Mouse (Mus musculus) layer of hippocampus, adult 9-11 months (tissue): Measurements from ENCODE around the gene Rapgef4.
A peak's percentile ranks its signal among the peaks of the same experiment; 100 is the strongest.
"Not testable (repeated sequence)": the region's sequence is repeated elsewhere in the genome, so short reads cannot be mapped to it uniquely, and the experiment has no call there.

ENCODE experiments used
- DNase-seq: peaks from one replicate; pipeline ENCODE4 v3.0.0; 2022

Rapgef4 gene

DNA sequence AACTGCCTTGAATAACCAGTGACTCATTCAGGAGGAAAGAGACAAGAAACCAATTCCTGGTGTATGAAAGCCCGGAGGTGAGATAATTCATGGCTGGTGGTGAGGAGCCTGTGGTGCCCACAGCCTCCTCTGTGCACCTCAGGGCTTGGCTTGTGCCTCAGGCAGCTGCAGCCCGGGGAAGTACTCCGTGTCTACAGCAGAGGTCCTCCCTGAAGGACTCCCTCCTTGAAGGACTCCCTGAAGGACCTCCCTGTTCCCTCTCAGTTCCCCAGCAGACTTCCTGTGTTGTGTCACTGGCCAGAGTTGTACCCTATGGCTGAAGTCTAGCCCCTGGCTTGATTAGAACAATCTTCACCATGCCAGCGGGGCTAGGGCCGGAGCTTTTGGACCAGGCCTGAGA is 50.7 kb downstream of the Rapgef4 start:
- no peak for DNase-seq

DNA sequence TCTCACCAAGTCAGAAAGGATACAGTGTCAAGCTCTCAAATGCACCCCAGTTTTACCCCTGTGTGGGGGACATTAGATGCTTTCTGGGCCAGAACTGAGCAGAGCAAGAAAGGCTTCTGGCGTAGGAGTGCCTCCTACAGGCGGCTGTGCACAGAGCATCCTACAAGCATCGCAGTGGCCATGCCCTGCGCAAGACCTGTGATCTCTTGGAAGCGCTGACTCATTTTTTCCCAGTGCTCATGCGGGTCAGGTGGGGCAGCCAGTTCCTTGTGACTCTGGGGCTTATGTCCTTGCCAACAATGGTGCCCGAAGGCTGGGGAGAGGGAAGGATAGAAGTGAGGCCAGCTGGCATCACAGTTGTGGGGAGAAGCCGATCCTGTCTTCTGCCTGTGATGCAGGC is 54.6 kb downstream of the Rapgef4 start:
- DNase-seq = no peak

DNA sequence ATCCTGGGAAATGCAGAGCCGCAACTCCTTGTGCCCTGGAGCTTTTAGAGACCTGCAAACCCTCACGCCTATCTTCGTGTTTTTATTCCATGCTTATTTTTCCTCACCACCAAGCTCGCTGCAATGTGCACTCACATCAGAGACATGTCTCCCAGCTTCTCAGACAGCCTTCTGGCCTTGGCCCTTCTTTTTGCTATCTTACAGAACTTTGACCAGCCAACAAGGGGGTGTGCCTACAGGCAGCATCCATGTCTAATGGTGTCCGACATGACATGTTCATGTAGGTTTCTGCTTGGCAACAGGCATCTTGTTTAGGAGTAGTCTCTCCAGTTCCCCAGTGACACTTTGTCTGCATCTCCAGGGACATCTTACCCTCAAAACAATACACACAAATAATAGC is 56.3 kb downstream of the Rapgef4 start:
- no peak for DNase-seq

DNA sequence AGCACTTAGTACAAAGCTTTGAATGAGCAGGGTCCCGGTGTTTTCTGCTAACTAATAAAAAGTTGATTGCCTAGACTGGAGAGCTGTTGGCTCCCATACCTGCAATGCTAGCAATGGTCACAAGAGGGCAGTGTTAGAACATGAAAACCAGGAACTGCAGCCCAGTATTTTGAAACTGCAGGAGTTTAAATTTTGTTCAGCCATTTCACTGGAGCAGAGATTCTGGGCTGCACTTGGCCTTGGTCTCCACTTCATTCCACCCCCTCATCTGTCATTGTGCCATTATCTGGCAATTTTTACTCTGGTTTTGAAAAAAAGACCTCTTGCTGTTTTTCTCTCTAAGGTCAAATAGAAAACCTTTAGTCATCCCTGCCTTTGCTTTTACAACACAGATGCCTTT is 57.2 kb downstream of the Rapgef4 start:
- DNase-seq = peak; percentile 81

DNA sequence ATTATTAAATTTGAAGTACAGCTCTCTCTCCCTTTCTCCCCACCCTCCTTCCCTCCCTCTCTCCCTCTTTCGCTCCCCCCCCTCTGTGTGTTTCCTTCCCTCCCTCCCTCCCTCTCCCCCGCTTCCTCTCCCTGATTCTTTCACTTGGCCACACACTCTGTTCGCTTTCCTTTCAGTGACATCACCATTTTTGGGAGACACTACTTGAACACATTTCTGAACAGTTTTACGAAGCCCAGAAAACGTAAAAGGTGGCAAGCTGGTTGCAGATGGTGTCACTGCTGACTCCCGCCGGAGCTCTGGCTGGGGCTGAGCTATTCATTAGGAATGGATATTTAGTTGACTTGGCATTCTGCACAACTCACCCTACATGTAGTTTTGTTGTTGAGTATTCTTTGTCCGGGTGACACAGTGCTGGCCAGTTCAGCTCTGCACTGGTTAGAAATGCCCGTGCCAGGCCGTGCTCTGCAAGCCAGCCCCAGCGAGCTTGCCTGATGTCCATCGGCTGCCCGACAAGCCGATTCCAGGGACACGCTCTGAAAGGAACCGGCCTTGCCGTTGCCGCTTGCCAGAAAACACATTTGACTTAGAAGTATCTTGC is 57.7 kb downstream of the Rapgef4 start:
- DNase-seq = peak; percentile 57

DNA sequence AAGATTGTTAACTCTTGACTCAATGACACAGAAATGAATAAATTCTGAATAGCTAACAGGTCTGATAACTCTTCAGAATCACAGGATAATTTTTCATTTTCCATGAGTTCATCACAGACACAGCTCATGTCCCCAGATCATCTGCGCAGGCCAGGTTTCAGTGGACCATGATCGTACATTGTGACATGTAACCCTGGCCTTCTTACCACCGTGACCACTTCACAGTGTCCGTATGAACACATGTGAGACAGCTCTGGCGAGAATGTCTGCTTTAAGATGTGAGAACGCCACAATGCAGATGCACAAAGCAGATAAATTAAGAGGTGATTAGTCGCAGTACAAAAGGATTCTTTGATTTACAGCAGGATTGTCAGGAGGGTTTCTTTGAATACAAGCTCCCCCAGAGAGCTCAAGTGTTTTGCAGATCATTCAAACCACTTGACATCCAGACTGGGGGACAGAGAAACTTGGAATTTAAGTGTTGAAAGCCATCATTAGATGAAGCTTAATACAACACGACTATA is 58.5 kb downstream of the Rapgef4 start:
- no peak for DNase-seq

DNA sequence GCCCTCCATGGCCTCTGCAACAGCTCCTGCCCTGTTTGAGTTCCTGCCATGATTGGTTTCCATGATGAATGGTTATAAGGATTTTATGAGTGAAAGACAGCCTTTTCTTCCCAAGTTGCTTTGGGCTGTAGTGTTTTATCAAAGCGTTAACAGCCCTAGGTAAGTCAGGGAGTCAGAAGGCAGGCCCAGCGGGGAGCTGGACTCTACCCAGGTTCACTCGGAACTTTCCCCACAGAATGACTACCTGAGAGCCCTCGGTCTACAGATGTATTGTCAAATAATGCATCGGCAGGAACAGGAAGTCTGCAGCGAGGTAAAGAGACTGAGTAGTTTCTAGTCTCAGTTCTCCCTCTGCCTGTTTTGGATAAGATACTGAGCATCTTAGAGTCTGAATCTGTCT is 60.0 kb downstream of the Rapgef4 start:
- DNase-seq = no peak

DNA sequence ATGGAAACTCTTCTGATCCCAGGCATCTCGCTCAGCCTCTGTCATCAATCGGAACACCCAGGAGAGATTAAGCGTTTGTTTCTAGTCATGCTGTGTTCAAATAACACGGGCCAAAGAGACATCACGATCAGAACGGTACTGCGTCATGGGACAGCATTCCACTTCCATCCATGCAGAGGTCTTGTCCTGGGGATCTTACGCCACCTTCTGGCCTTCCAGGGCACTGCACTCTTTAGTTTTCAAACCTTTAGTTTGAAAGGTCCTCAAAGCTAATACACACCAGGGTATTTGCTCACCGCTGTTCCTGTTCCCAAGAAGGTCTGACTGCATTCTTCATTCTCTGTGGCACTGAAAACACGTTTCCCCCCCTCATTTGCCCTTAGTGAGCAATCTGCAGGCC is 61.1 kb downstream of the Rapgef4 start:
- DNase-seq = no peak

DNA sequence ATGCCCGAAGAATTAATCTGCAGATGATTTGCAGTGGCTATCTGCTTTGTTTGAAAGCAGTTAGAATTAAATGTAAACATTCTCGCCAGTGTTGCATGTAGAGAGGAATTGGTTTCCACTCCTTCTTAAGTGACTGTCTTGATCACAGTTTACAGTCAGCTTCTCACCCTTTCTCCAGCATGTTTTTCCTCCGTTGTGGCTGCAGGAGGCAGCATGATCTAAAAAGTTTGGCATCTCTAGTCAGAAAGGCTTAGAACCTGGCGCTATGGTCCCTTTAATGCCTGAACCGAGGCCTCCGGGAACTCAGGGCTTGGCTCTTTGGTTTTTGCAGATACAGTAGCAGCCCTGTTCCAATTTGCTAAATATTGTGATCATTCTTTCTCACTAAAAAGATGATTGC is 63.2 kb downstream of the Rapgef4 start:
- DNase-seq = no peak

DNA sequence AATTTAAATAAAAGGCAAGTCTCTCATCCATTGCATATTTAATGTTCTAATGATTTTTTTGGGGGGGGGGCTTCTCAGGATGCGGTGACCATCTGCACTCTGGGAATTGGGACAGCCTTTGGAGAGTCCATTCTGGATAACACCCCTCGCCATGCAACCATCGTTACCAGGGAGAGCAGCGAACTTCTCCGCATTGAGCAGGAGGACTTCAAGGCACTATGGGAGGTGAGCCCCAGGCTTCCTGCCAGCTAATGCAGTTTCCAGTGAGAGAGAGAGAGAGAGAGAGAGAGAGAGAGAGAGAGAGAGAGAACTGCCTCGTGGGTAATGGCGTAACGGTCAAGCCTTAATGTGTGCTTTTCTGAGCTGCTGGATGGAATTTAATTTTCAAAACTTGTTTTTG is 64.0 kb downstream of the Rapgef4 start:
- DNase-seq = no peak

DNA sequence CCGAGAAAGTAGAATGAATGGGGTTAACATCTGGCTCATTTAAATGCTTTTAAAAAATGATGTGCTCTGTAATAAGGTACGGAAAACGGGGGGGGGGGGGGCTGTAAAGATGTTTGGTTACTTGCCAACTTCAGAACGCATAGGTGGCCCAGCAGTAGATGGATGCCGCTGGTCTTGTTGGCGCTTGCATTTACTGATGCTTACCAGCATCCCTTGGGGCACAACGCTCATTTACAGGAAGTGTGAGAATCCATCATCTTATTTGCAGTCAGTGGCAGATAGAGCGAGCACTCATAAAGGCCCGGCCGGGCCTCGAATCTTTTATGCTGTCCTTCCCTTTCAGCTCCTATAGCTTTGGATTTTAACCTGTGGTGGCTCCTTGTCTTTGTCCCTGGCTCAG is 64.6 kb downstream of the Rapgef4 start:
- no peak for DNase-seq

DNA sequence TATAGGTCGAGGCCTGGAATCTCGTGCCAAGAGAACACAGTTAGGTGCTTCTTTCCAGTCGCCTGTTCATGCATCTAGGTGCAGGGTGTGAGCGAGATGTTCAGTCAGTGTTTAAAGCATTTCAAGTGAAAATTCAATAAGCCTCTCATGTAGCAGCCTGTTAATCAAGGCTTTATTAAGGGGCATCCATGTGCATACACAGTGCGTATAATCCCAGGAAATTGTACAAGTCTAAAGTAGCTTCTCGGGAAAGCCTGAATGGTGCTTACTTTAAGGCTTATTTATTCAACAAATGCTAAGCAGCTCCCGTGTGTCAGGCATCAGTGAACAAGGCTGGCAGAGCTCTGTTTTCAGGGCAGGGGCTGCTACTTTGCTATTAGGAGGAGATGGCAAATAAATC is 69.4 kb downstream of the Rapgef4 start:
- DNase-seq = no peak

DNA sequence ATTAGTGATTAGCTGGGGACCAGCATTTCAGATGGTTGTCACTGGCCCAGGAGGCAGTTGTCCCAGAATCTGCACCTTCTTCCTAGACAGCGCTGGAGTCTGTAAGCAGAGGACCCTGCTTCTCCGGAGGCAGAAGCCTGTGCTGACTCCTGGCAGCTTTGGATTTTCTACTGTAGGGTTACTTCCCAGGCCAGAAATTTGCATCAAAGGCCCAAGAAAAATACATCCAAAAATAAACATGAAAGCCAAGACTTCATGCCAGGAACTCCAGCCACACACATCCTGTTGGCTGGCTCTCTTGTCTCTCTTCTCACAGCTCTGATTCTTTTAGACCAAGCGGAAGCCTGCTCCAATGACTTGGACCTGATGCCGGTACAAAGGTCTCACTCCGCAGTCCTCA is 73.2 kb downstream of the Rapgef4 start:
- DNase-seq = no peak

DNA sequence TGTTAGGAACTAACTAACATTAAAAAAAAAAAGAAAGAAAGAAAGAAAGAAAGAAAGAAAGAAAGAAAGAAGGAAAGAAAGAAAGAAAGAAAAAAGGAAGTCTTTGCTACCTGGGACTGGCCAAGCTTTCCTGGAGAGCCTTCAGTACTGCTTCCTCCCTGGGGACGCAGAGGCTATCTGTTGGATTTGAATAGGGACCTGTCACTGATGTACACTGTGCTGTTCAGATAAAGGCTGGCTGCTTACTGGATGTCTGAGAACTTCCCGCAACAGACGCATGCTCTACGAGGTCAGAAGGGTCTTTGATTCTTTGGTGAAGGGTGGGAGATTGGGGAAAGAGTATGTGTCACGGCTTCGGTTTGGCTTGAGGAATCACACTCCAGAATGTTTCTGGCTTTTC is 73.7 kb downstream of the Rapgef4 start:
- no peak for DNase-seq

DNA sequence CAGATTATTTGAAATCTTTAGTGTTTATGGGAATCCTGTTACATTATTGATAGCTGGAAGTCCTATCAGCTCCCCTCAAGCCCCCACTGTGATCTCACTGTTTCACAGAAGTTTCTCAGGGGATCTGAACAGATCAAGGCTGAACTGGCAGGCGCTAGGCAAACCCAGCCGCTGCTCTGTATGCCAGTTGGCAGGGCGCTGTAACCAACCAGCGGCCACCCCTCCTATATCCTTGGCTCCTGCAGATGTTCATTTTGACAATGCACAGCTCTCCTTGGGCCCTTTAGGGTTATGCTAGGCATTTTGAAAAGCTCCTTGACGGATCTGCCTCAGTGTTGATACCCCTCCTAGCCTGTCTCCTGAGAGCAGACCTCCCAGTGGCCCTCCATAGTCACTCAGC is 74.4 kb downstream of the Rapgef4 start:
- DNase-seq = no peak

DNA sequence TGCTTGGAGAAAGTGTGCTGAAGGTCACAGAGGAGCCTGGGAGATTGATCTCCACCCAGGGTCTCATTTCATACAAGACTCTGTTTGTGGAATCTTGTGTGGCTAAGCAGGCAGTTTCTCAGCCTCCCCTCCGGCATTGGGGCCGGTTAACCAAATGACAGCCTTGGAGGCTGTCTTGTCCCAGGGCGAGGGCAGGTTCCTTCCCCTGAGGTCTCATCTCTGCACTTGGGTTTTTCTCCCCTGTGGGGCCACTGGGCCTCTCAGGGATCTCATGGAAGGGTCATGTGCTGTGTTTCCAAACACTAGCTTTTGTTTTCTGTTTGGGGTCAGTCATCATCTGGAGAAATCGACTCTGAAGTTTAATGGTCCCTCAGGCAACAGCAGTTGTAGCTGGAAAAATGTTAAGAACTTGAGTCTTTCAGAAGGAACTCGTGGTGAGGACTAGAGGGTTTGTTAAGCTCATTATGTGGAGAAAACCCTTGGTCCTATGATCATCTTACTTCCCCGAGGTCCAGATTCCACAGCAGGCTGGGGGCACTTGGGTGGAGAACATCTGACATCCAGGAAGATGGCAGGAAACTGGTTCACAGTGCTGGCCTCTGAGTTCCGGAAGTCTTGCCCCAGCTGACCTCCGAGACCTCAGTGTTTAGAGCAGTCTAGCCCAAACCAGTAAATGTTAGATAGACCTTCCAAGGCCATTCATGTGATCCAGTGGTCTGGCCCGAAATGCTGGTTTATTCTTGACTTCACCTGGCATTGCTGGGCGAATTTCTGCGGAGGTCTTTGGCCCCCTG is 75.2 kb downstream of the Rapgef4 start:
- no peak for DNase-seq

DNA sequence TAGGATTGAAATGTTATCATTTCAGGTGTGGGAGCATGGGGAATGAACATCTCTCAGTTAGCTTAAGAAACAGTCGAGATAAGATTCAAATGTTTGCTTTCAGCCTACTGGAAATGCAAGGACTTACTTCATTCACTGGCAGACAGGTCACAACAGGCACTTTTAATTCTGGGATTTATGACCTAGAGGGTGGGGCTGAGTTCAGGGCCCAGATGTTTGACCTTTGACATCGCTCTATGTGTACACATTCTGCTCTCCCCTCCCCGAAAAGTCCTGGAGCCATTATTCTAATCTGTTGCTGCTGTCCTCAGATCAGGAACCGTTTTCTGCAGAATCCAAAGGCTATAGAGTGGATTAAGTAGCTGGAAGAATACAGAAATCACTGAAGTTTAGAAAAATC is 81.9 kb downstream of the Rapgef4 start:
- no peak for DNase-seq

DNA sequence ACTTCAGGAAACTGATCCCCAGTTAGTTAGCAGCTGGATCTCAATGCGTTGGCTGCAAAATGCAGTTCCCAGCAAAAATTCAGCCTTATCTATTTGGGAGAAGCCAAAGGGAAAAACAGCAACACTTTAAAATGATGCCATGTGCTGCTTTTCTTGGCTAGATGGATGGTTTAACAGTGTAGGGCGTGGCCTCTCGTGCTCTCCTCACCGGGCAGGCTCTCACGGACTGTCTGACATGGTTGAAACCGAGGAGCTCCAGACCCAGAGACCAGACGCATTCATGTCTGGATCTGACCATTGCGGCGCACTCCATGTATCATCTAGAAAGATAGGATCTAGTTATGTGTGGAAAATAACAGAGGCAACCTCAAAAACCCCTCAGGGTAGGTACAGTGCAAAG is 87.5 kb downstream of the Rapgef4 start:
- DNase-seq = no peak

DNA sequence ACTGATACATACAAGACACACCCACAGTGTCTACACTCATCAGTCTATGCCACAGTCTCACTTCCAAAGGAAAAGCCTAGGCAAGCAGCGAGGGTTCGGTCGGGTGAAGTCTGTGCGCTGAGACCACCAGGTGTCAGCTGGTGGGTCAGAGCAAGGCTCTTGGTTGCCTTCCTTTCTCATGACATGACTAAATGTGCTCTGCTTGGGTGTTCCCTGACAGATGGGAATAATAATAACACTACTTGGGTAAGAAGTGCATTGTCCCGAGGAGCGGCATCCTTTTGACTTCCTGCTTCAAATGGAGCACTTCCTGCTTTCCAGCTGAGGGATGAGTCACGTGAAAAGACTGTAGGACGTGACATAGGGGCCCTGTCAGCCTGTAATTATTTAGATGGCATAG is 89.0 kb downstream of the Rapgef4 start:
- DNase-seq = no peak

DNA sequence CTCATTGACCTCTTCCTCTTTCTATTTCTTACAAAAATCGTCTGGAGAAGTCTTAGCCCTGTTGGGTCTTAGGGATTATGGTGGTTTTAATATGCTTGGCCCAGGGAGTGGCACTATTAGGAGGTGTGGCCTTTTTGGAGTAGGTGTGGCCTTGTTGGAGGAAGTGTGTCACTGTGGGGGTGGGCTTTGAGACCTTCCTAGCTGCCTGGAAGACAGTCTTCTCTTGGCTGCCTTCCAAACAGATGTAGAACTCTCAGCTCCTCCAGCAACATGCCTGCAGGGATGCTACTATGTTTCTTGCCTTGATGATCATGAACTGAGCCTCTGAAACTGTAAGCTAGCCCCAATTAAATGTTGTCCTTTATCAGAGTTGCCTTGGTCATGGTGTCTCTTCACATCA is 92.1 kb downstream of the Rapgef4 start:
- not testable (repeated sequence) for DNase-seq

DNA sequence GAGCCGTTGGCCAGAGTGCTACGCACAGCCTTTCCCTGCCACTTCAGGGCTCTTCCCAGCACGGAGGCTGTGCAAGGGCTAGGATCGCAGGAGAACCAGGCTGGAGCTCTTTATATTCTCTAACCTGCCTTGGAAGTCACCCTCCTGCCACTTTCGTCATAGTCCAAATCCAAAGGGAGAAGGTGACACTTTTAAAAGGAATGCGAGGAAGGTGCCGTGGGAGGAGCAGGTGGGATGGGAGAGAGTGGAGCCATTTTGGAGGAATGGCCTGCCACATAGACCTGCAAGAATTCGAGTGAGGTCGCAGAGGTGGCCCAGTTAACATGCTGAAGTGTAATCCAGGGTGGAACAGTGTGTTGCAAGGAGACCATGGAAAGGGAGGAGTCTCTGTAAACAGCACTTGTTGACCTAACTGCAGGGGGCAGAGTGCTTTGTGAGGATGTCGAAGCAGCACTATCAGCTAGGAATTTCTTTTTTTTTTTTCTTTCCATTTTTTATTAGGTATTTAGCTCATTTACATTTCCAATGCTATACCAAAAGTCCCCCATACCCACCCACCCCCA is 94.0 kb downstream of the Rapgef4 start:
- no peak for DNase-seq

DNA sequence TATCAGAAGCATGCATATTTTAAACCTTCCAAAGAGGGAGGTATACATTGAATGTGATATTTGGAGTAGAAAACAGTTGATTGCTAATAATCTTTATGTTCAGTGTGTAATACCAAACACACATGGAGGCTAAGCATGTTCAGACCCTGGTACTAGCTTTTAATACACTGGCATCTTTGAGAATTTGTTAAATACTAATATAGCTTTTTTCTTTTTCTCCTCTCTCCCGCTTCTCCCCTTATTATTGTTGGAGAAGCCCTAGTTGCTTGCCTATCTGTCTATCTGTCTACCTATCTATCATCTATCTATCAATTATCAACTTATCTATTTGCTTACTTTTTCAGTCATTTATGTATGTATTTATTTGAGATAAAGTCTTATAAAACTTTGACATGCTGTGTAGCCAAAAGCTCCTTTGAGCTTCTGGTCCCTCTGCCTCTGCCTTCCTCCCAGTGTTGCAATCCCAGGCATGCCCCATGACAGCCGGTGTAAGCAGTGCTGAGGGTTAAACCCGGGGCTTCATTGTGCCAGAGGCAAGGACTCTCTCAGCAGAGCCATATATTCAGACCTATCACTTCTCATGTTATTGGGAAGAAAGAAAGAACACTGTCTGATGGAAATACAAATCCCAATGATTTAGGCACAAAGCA is 96.6 kb downstream of the Rapgef4 start:
- DNase-seq = no peak

DNA sequence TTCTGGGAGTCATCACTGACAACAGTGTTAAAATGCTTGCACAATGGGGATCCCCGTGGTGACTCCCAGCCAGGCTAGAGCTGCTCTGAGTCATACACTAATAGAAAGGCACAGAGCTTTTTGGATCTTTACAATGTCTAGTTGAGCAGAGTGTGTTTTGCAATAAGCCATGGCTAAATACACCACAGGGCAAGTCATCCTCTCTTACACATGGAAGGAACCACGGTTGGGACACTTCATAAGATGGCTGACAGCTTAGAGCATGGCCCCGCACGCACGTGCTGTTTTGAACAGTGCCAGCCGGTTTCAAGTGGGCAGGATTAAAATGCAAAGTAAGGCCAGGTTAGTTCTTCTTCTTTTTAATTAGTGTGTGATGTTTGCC is 97.1 kb downstream of the Rapgef4 start:
- DNase-seq = no peak

DNA sequence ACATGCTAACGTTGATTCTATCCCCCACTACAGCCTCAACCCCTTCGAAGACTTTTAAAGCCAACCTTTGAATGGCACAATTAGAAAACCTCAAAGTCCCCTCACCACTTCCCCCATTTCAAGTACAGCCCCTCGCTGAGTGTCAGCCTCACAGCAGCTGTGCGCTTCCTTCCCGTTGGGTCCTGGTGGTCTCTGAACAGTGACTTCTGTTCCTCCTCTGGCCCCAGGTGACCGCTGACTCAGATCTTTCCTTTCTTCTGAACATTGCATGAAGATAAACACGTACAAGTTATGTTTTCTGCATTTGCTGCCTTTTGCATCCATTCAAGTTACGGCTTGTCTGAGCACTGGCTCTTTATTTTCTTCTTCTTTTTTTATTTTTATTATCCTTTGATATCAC is 98.1 kb downstream of the Rapgef4 start:
- DNase-seq = no peak
